Mouse (Mus musculus) CH12.LX (cell line): ENCODE data around the gene Pdzd2.

Experiments used
- CTCF ChIP-seq, 2 experiments: IDR thresholded peaks in 1 of 2; conservative IDR thresholded peaks in 1 of 2; 2 replicates each; pipeline ENCODE4 v1.5.1; 2011 to 2012; ENCODE audit warnings: low read depth in 2 of 2, low read length in 2 of 2, improper control_type of control experiment in 1 of 2, inconsistent platforms in 1 of 2, mild to moderate bottlenecking in 1 of 2, moderate library complexity in 1 of 2
- EP300 ChIP-seq: IDR thresholded peaks from 2 replicates; pipeline ENCODE4 v1.6.1; 2011; ENCODE audit warnings: low read length, improper control_type of control experiment
- POLR2A ChIP-seq: IDR thresholded peaks from 2 replicates; pipeline ENCODE4 v1.6.1; 2011; ENCODE audit warnings: low read depth, mild to moderate bottlenecking, improper control_type of control experiment, low read length
- TBP ChIP-seq: conservative IDR thresholded peaks from 2 replicates; pipeline ENCODE4 v1.6.1; 2011; ENCODE audit warnings: low read depth, low read length, improper control_type of control experiment

DNA sequence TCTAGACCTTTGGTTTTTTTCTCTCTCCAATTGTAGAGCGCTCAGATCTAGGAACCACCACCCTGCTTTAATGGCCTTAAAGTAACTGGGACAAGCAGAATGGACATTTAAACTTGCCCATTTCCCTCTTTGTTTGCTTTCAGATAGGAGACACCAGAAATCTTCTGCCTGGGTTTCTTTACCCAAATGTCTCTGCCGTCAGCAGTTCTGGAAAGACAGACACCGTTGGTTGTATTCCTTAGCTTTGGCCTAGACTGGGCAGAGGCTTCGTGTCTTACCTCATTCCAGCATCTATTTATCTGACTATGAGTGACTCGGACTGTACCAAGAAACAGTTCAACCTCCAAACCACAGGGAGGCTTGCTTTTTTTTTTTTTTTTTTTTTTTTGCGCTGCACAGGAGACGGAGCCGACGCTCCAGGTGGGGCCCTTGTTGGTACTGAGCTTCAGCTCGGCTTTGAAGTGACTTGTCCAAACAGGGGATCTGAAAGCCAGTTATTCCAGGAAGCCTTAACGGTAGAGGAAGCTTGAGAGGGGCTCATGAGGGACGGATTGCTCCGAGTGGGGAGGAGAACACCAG, 363.1 kb downstream of the Pdzd2 start:
- TF ChIP-seq EP300, result no peak
- TF ChIP-seq POLR2A, result no peak
- no peak for TF ChIP-seq CTCF (conservative IDR thresholded peaks at IDR 0.05 in 1 of 2, IDR thresholded peaks at IDR 0.05 in 1 of 2; ENCODE audit: low read depth in 2 of 2, low read length in 2 of 2)
- TF ChIP-seq TBP, result no peak
